In genomic region chr5:128866811-128867210, GRCm38 (mm10) we compare ENCODE assay signal across 20 mouse cellular contexts.
DNase-seq lines count a peak whose midpoint lies in the region; ATAC-seq and TF ChIP-seq lines count a peak whose summit lies in the region.
"Had no signal": no experiment of that assay in that cellular context is flagged by ENCODE, and none has a peak within 500 bp of the region (broad histone marks: within the 10 kb centered on the region; RNA-seq: fewer than 3 reads in every experiment).

No protein-coding gene starts in this region.

- DNase-seq in heart, adult 11 months: peak; percentile 43
- DNase-seq in heart, postnatal 25 days (ENCODE audit: low spot score): no peak
- peak; percentile 37 for DNase-seq in midbrain, embryonic 14.5 days
- peak; percentile 14 for DNase-seq in midbrain, postnatal 0 days (ENCODE audit: low spot score)
- no peak for DNase-seq in midbrain, embryonic 11.5 days (ENCODE audit: low spot score, missing footprints)
- DNase-seq in layer of hippocampus, adult 9-11 months: no peak
- DNase-seq: adrenal gland, adult 2 months; adrenal gland, postnatal 10 days; adrenal gland, postnatal 25 days; cerebellum, adult 11-12 months; cerebellum, adult 2 months; cerebellum, adult 9-10 months; cerebellum, postnatal 10 days; cerebellum, postnatal 25 days had no signal

- no peak overlapping the region for H3K4me3 ChIP-seq in midbrain, embryonic 14.5 days (replicated peaks; ENCODE audit: low read depth, low read length)
- no peak overlapping the region for H3K4me3 ChIP-seq in midbrain, embryonic 13.5 days (replicated peaks)
- no peak overlapping the region for H3K4me3 ChIP-seq in midbrain, postnatal 0 days (ENCODE audit: low read depth, low read length)
- H3K4me3 ChIP-seq in midbrain, embryonic 11.5 days (ENCODE audit: low read depth, low read length): no peak overlapping the region
- no peak overlapping the region for H3K4me3 ChIP-seq in intestine, embryonic 16.5 days (ENCODE audit: low read length)
- H3K4me3 ChIP-seq: embryonic facial prominence, embryonic 10.5 days; embryonic facial prominence, embryonic 12.5 days had no signal

- no peaks in the 10 kb centered on the region for H3K4me1 ChIP-seq in midbrain, embryonic 14.5 days (ENCODE audit: control insufficient read depth, insufficient read depth, low read length)
- 0 out of 2 replicates have a peak, but pooled peaks cover 17% of the 10 kb centered on the region for H3K4me1 ChIP-seq in midbrain, embryonic 13.5 days (replicated peaks)
- no peaks in the 10 kb centered on the region for H3K4me1 ChIP-seq in midbrain, postnatal 0 days (ENCODE audit: insufficient read depth, low read length)
- no peaks in the 10 kb centered on the region for H3K4me1 ChIP-seq in midbrain, embryonic 11.5 days (ENCODE audit: control insufficient read depth, insufficient read depth, low read length)
- H3K4me1 ChIP-seq in intestine, embryonic 16.5 days (ENCODE audit: control insufficient read depth, insufficient read depth, low read length): peaks cover 5% of the 10 kb centered on the region; the same call in 1 of the 2 replicates
- H3K4me1 ChIP-seq: embryonic facial prominence, embryonic 12.5 days had no signal

- no peaks in the 10 kb centered on the region for H3K27me3 ChIP-seq in midbrain, embryonic 14.5 days (ENCODE audit: control insufficient read depth, insufficient read depth, low read length)
- H3K27me3 ChIP-seq in midbrain, embryonic 13.5 days: no peaks in the 10 kb centered on the region
- no peaks in the 10 kb centered on the region for H3K27me3 ChIP-seq in midbrain, postnatal 0 days (ENCODE audit: insufficient read depth, low read length)
- H3K27me3 ChIP-seq in midbrain, embryonic 11.5 days (ENCODE audit: control insufficient read depth, insufficient read depth, low read length): no peaks in the 10 kb centered on the region
- no peaks in the 10 kb centered on the region for H3K27me3 ChIP-seq in intestine, embryonic 16.5 days (replicated peaks; ENCODE audit: control insufficient read depth, insufficient read depth, low read length)
- H3K27me3 ChIP-seq: embryonic facial prominence, embryonic 12.5 days had no signal

- ATAC-seq in midbrain, embryonic 14.5 days (ENCODE audit: low FRiP score, low TSS enrichment): no peak
- ATAC-seq in midbrain, embryonic 13.5 days: no peak
- ATAC-seq in midbrain, postnatal 0 days (ENCODE audit: low FRiP score): no peak
- ATAC-seq in midbrain, embryonic 11.5 days (ENCODE audit: low FRiP score): no peak
- ATAC-seq in intestine, embryonic 16.5 days: peak; percentile 70
- ATAC-seq: forebrain, embryonic 14.5 days; forebrain, embryonic 16.5 days had no signal

- H3K9ac ChIP-seq in midbrain, embryonic 14.5 days (replicated peaks; ENCODE audit: low read length): no peak overlapping the region
- no peak overlapping the region for H3K9ac ChIP-seq in midbrain, embryonic 13.5 days (replicated peaks)
- H3K9ac ChIP-seq in midbrain, postnatal 0 days (replicated peaks; ENCODE audit: low read length, poor library complexity, severe bottlenecking): no peak overlapping the region
- H3K9ac ChIP-seq in midbrain, embryonic 11.5 days (ENCODE audit: low read length): no peak overlapping the region
- no peak overlapping the region for H3K9ac ChIP-seq in intestine, embryonic 16.5 days (ENCODE audit: low read depth, low read length)
- H3K9ac ChIP-seq: embryonic facial prominence, embryonic 12.5 days had no signal

- H3K9me3 ChIP-seq in midbrain, embryonic 14.5 days (ENCODE audit: control insufficient read depth, low read length): no peaks in the 10 kb centered on the region
- H3K9me3 ChIP-seq in midbrain, embryonic 13.5 days: no peaks in the 10 kb centered on the region
- H3K9me3 ChIP-seq in midbrain, postnatal 0 days (ENCODE audit: low read length): no peaks in the 10 kb centered on the region
- H3K9me3 ChIP-seq in midbrain, embryonic 11.5 days (ENCODE audit: control insufficient read depth, low read length): no peaks in the 10 kb centered on the region
- H3K9me3 ChIP-seq in intestine, embryonic 16.5 days (ENCODE audit: control insufficient read depth, low read length): no peaks in the 10 kb centered on the region
- H3K9me3 ChIP-seq: embryonic facial prominence, embryonic 10.5 days; embryonic facial prominence, embryonic 12.5 days had no signal

- no peaks in the 10 kb centered on the region for H3K36me3 ChIP-seq in midbrain, embryonic 14.5 days (ENCODE audit: control insufficient read depth, insufficient read depth, low read length)
- no peaks in the 10 kb centered on the region for H3K36me3 ChIP-seq in midbrain, embryonic 13.5 days
- H3K36me3 ChIP-seq in midbrain, postnatal 0 days (ENCODE audit: insufficient read depth, low read length): no peaks in the 10 kb centered on the region
- H3K36me3 ChIP-seq in midbrain, embryonic 11.5 days (ENCODE audit: control insufficient read depth, insufficient read depth, low read length): no peaks in the 10 kb centered on the region
- H3K36me3 ChIP-seq in intestine, embryonic 16.5 days (ENCODE audit: control insufficient read depth, insufficient read depth, low read length): no peaks in the 10 kb centered on the region
- H3K36me3 ChIP-seq: embryonic facial prominence, embryonic 10.5 days; embryonic facial prominence, embryonic 12.5 days had no signal

- WGBS in midbrain, embryonic 14.5 days: 77% methylated on average over 5 of the region's 5 CpGs
- WGBS in midbrain, embryonic 13.5 days: 79% methylated on average over 5 of the region's 5 CpGs
- 61% methylated on average over 5 of the region's 5 CpGs for WGBS in midbrain, postnatal 0 days
- 89% methylated on average over 5 of the region's 5 CpGs for WGBS in midbrain, embryonic 11.5 days
- 54% methylated on average over 5 of the region's 5 CpGs for whole genome bisulfite sequencing in intestine, embryonic 16.5 days

- no peak for TF ChIP-seq CTCF in midbrain, postnatal 0 days (IDR thresholded peaks at IDR 0.05)

- no peak overlapping the region for H3K27ac ChIP-seq in midbrain, embryonic 14.5 days (replicated peaks; ENCODE audit: low read depth, low read length)
- no peak overlapping the region for H3K27ac ChIP-seq in midbrain, embryonic 13.5 days
- H3K27ac ChIP-seq in midbrain, postnatal 0 days (ENCODE audit: low read depth, low read length): no peak overlapping the region
- no peak overlapping the region for H3K27ac ChIP-seq in midbrain, embryonic 11.5 days (ENCODE audit: low read depth, low read length)
- no peak overlapping the region for H3K27ac ChIP-seq in intestine, embryonic 16.5 days (ENCODE audit: low read length)
- H3K27ac ChIP-seq: embryonic facial prominence, embryonic 10.5 days; embryonic facial prominence, embryonic 12.5 days had no signal

- intact Hi-C loops in heart, postnatal 25 days (cut with DNase I): no loop called here

- H3K4me2 ChIP-seq in midbrain, embryonic 14.5 days (ENCODE audit: low read length): no peak overlapping the region
- H3K4me2 ChIP-seq in midbrain, embryonic 13.5 days (replicated peaks): no peak overlapping the region
- H3K4me2 ChIP-seq in midbrain, postnatal 0 days (ENCODE audit: low read depth, low read length, poor library complexity, severe bottlenecking): no peak overlapping the region
- no peak overlapping the region for H3K4me2 ChIP-seq in midbrain, embryonic 11.5 days
- no peak overlapping the region for H3K4me2 ChIP-seq in intestine, embryonic 16.5 days (ENCODE audit: low read depth, low read length)
- H3K4me2 ChIP-seq: embryonic facial prominence, embryonic 12.5 days had no signal

Comparison
In these comparisons a context has a peak if more than half of its experiments do, and no peak if none do; other contexts are left out.
1. DNase-seq: peak in heart, adult 11 months (single experiment), midbrain, embryonic 14.5 days (single experiment) and midbrain, postnatal 0 days (single experiment); none in heart, postnatal 25 days (single experiment), midbrain, embryonic 11.5 days (single experiment) and layer of hippocampus, adult 9-11 months (single experiment).